Mouse (Mus musculus): ENCODE measurements around the gene Gimap9.

DNA sequence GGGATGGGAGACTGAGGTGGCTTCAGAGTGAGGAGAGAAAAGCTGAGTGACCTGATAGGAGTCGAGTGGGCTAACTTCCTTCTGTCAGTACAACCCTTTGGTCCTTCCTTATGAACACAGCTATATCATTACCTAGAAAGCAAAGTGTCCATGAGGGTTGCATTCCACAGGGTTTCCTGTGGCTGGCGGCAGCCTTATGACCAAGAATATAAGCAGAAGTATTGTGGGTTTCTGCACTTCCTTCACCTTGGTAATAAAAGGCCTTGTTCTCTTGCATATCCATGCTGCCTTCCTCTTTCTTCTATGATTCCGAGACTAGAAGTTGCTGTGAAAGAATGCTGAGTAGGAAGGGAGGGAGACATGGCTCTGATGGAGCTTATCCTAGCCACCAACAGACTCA, 23.0 kb downstream of the Gimap9 start:
- TF ChIP-seq POLR2A (IDR thresholded peaks at IDR 0.05; ENCODE audit: low read depth, low read length) (no peak), CTCF (IDR thresholded peaks at IDR 0.05; ENCODE audit: extremely low read depth, insufficient read depth, insufficient read length, insufficient replicate concordance) (no peak)

Data from spleen, adult 2 months (tissue).